Mouse (Mus musculus) intestine, embryonic 14.5 days (tissue): ENCODE measurements at regions not wholly inside any gene's neighbourhood (a gene's known extent, or its start where the extent isn't known, plus 50 kb on each side); places are given as distances from the start of the nearest gene placed in this dataset.

Experiments used
- ATAC-seq: fragments of 200-750 bp; cut with Nextera tagmentation; replicated peaks from 2 replicates; pipeline ENCODE4 v1.8.0; 2017; ENCODE audit warnings: low read depth, moderate number of reproducible peaks, moderate TSS enrichment, moderate library complexity; ENCODE audit not compliant: low FRiP score, low TSS enrichment
- DNase-seq: peaks from one replicate; pipeline ENCODE4 v3.0.0-alpha.2; 2018; ENCODE audit warnings: low spot score
- H3K27ac ChIP-seq: fragments of 300-500 bp; sonication (generic); 2 replicates; pipeline ENCODE4 v1.5.1; 2014; ENCODE audit warnings: low read depth, mild to moderate bottlenecking, control low read depth
- H3K27me3 ChIP-seq: fragments of 300-500 bp; sonication (generic); replicated peaks from 2 replicates; pipeline ENCODE4 v1.6.1; 2014; ENCODE audit warnings: low read length, control low read depth; ENCODE audit not compliant: control insufficient read depth, insufficient read depth
- H3K36me3 ChIP-seq: fragments of 300-500 bp; sonication (generic); 2 replicates; pipeline ENCODE4 v1.6.1; 2014; ENCODE audit warnings: low read length, control low read depth; ENCODE audit not compliant: control insufficient read depth, insufficient read depth
- H3K4me1 ChIP-seq: fragments of 300-500 bp; sonication (generic); replicated peaks from 2 replicates; pipeline ENCODE4 v1.6.1; 2014; ENCODE audit warnings: low read length, control low read depth, mixed read lengths; ENCODE audit not compliant: control insufficient read depth, insufficient read depth
- H3K4me2 ChIP-seq: fragments of 300-500 bp; sonication (generic); 2 replicates; pipeline ENCODE4 v1.6.1; 2014; ENCODE audit warnings: low read length
- H3K4me3 ChIP-seq: fragments of 300-500 bp; sonication (generic); 2 replicates; pipeline ENCODE4 v1.5.1; 2014; ENCODE audit warnings: low read depth, low read length, control low read depth, mixed read lengths
- H3K9ac ChIP-seq: fragments of 300-500 bp; sonication (generic); 2 replicates; pipeline ENCODE4 v1.6.1; 2014; ENCODE audit warnings: mild to moderate bottlenecking, low read length
- H3K9me3 ChIP-seq: fragments of 300-500 bp; sonication (generic); 2 replicates; pipeline ENCODE4 v1.6.1; 2016; ENCODE audit warnings: low read length, control low read depth; ENCODE audit not compliant: control insufficient read depth
- WGBS: fragments of 180-500 bp; shearing (Covaris S2); extraction: QIAGEN DNeasy Blood & Tissue Kit; methylation state at CpG from one replicate; pipeline ENCODE4 v1.1.7; 2014; 5-methylcytosine and 5-hydroxymethylcytosine counted together

GRCm38 (mm10) chr7:63020042-63020441 is 192.3 kb downstream of the Chrna7 start:
- WGBS = 72% methylated on average over 2 of the region's 2 CpGs
- ATAC-seq = no peak
- Histone ChIP-seq H3K27ac (no peak overlapping the region), H3K36me3 (no peaks in the 10 kb centered on the region), H3K9ac (no peak overlapping the region), H3K27me3 (no peaks in the 10 kb centered on the region), H3K4me1 (no peaks in the 10 kb centered on the region), H3K4me2 (no peak overlapping the region), H3K9me3 (no peaks in the 10 kb centered on the region), H3K4me3 (no peak overlapping the region)
- no peak for DNase-seq

GRCm38 (mm10) chr7:63018859-63019575 is 193.4 kb downstream of the Chrna7 start:
- Histone ChIP-seq H3K27me3 (no peaks in the 10 kb centered on the region), H3K27ac (no peak overlapping the region), H3K9me3 (no peaks in the 10 kb centered on the region), H3K36me3 (no peaks in the 10 kb centered on the region), H3K4me1 (no peaks in the 10 kb centered on the region), H3K4me3 (no peak overlapping the region), H3K9ac (no peak overlapping the region), H3K4me2 (no peak overlapping the region)
- ATAC-seq (no peak), DNase-seq (no peak)
- 68% methylated on average over 2 of the region's 2 CpGs for WGBS

- H3K4me2 ChIP-seq = no peak overlapping the region
- no peak for DNase-seq
- ATAC-seq = 0 out of 2 replicates have a peak, but pooled peaks have one; percentile 36
Observed at GRCm38 (mm10) chr7:62981109-62981508, 157.6 kb upstream of the A26c2 start.

More at GRCm38 (mm10) chr7:62981109-62981508, 157.6 kb upstream of the A26c2 start:
- 3% methylated on average over 7 of the region's 7 CpGs for WGBS
- H3K9me3 ChIP-seq = no peaks in the 10 kb centered on the region
- no peak overlapping the region for H3K4me3 ChIP-seq
- no peak overlapping the region for H3K27ac ChIP-seq
- no peak overlapping the region for H3K9ac ChIP-seq
- H3K36me3 ChIP-seq = no peaks in the 10 kb centered on the region
- H3K27me3 ChIP-seq = no peaks in the 10 kb centered on the region
- H3K4me1 ChIP-seq = no peaks in the 10 kb centered on the region
